Mouse (Mus musculus): Measurements from ENCODE around the gene Col8a2.
A peak's percentile ranks its signal among the peaks of the same experiment; 100 is the strongest.

The Col8a2 gene

GRCm38 (mm10) chr4:126269292-126269691, 17.3 kb upstream of the Col8a2 start:
- peaks cover 5% of the 10 kb centered on the region; the same call in 1 of the 2 replicates for H3K27me3 ChIP-seq (ENCODE audit: insufficient read depth, low read length)
- peaks cover 27% of the 10 kb centered on the region for H3K4me1 ChIP-seq (replicated peaks; ENCODE audit: low read depth, low read length)
- H3K9me3 ChIP-seq (ENCODE audit: low read length) = no peaks in the 10 kb centered on the region
- H3K4me3 ChIP-seq (replicated peaks; ENCODE audit: low read length) = no peak overlapping the region
- peaks cover 23% of the 10 kb centered on the region for H3K36me3 ChIP-seq (ENCODE audit: insufficient read depth, low read length)
- TF ChIP-seq NANOG (IDR thresholded peaks at IDR 0.05; ENCODE audit: borderline replicate concordance, low read length) = no peak
- TF ChIP-seq CTCF (conservative IDR thresholded peaks at IDR 0.05; ENCODE audit: low read length) = no peak
- TF ChIP-seq POU5F1 (IDR thresholded peaks at IDR 0.05; ENCODE audit: borderline replicate concordance, low read length) = no peak

- H3K27me3 ChIP-seq (ENCODE audit: insufficient read depth, low read length) = peaks cover 9% of the 10 kb centered on the region
- no peak for TF ChIP-seq NANOG (IDR thresholded peaks at IDR 0.05; ENCODE audit: borderline replicate concordance, low read length)
- no peak for TF ChIP-seq CTCF (conservative IDR thresholded peaks at IDR 0.05; ENCODE audit: low read length)
- no peak for TF ChIP-seq POU5F1 (IDR thresholded peaks at IDR 0.05; ENCODE audit: borderline replicate concordance, low read length)
- H3K36me3 ChIP-seq (ENCODE audit: insufficient read depth, low read length) = peaks cover 23% of the 10 kb centered on the region
- H3K4me1 ChIP-seq (replicated peaks; ENCODE audit: low read depth, low read length) = peaks cover 58% of the 10 kb centered on the region
- no peak overlapping the region for H3K4me3 ChIP-seq (replicated peaks; ENCODE audit: low read length)
- no peaks in the 10 kb centered on the region for H3K9me3 ChIP-seq (ENCODE audit: low read length)
Measured at GRCm38 (mm10) chr4:126273753-126274152, 12.8 kb upstream of the Col8a2 start.

- H3K9me3 ChIP-seq (ENCODE audit: low read length) = no peaks in the 10 kb centered on the region
- peaks cover 20% of the 10 kb centered on the region for H3K27me3 ChIP-seq (ENCODE audit: insufficient read depth, low read length)
- no peak overlapping the region for H3K4me3 ChIP-seq (replicated peaks; ENCODE audit: low read length)
- peaks cover 23% of the 10 kb centered on the region for H3K36me3 ChIP-seq (ENCODE audit: insufficient read depth, low read length)
- H3K4me1 ChIP-seq (replicated peaks; ENCODE audit: low read depth, low read length) = peaks cover 71% of the 10 kb centered on the region
- TF ChIP-seq POU5F1 (IDR thresholded peaks at IDR 0.05; ENCODE audit: borderline replicate concordance, low read length) (no peak), CTCF (conservative IDR thresholded peaks at IDR 0.05; ENCODE audit: low read length) (no peak), NANOG (IDR thresholded peaks at IDR 0.05; ENCODE audit: borderline replicate concordance, low read length) (no peak)
Measured at GRCm38 (mm10) chr4:126275081-126275480, 11.5 kb upstream of the Col8a2 start.

- Histone ChIP-seq H3K27me3 (ENCODE audit: insufficient read depth, low read length) (peaks cover 26% of the 10 kb centered on the region), H3K36me3 (ENCODE audit: insufficient read depth, low read length) (peaks cover 23% of the 10 kb centered on the region)
- TF ChIP-seq CTCF (conservative IDR thresholded peaks at IDR 0.05; ENCODE audit: low read length) (no peak), NANOG (IDR thresholded peaks at IDR 0.05; ENCODE audit: borderline replicate concordance, low read length) (no peak)
Measured at GRCm38 (mm10) chr4:126275681-126276131, 10.9 kb upstream of the Col8a2 start.

GRCm38 (mm10) chr4:126277906-126278564, 8.6 kb upstream of the Col8a2 start:
- H3K27me3 ChIP-seq (ENCODE audit: insufficient read depth, low read length) = peaks cover 40% of the 10 kb centered on the region
- H3K4me1 ChIP-seq (replicated peaks; ENCODE audit: low read depth, low read length) = peaks cover 72% of the 10 kb centered on the region
- TF ChIP-seq POU5F1 (IDR thresholded peaks at IDR 0.05; ENCODE audit: borderline replicate concordance, low read length) (no peak), NANOG (IDR thresholded peaks at IDR 0.05; ENCODE audit: borderline replicate concordance, low read length) (no peak), CTCF (conservative IDR thresholded peaks at IDR 0.05; ENCODE audit: low read length) (peak; percentile 75)
- no peaks in the 10 kb centered on the region for H3K9me3 ChIP-seq (ENCODE audit: low read length)
- H3K4me3 ChIP-seq (replicated peaks; ENCODE audit: low read length) = peak overlapping the region; percentile 73
- peaks cover 12% of the 10 kb centered on the region for H3K36me3 ChIP-seq (ENCODE audit: insufficient read depth, low read length)

More at GRCm38 (mm10) chr4:126275681-126276131, 10.9 kb upstream of the Col8a2 start:
- Histone ChIP-seq H3K4me3 (replicated peaks; ENCODE audit: low read length) (no peak overlapping the region), H3K4me1 (replicated peaks; ENCODE audit: low read depth, low read length) (peaks cover 66% of the 10 kb centered on the region), H3K9me3 (ENCODE audit: low read length) (no peaks in the 10 kb centered on the region)

GRCm38 (mm10) chr4:126278565-126278915, 8.1 kb upstream of the Col8a2 start:
- peaks cover 45% of the 10 kb centered on the region for H3K27me3 ChIP-seq (ENCODE audit: insufficient read depth, low read length)
- H3K9me3 ChIP-seq (ENCODE audit: low read length) = no peaks in the 10 kb centered on the region
- no peak for TF ChIP-seq NANOG (IDR thresholded peaks at IDR 0.05; ENCODE audit: borderline replicate concordance, low read length)
- no peak for TF ChIP-seq POU5F1 (IDR thresholded peaks at IDR 0.05; ENCODE audit: borderline replicate concordance, low read length)
- TF ChIP-seq CTCF (conservative IDR thresholded peaks at IDR 0.05; ENCODE audit: low read length) = no peak
- peak overlapping the region; percentile 73 for H3K4me3 ChIP-seq (replicated peaks; ENCODE audit: low read length)
- peaks cover 7% of the 10 kb centered on the region for H3K36me3 ChIP-seq (ENCODE audit: insufficient read depth, low read length)
- peaks cover 67% of the 10 kb centered on the region for H3K4me1 ChIP-seq (replicated peaks; ENCODE audit: low read depth, low read length)

GRCm38 (mm10) chr4:126278961-126279360, 7.6 kb upstream of the Col8a2 start:
- no peaks in the 10 kb centered on the region for H3K9me3 ChIP-seq (ENCODE audit: low read length)
- no peak for TF ChIP-seq CTCF (conservative IDR thresholded peaks at IDR 0.05; ENCODE audit: low read length)
- no peak for TF ChIP-seq POU5F1 (IDR thresholded peaks at IDR 0.05; ENCODE audit: borderline replicate concordance, low read length)
- no peak for TF ChIP-seq NANOG (IDR thresholded peaks at IDR 0.05; ENCODE audit: borderline replicate concordance, low read length)
- H3K4me3 ChIP-seq (replicated peaks; ENCODE audit: low read length) = peak overlapping the region; percentile 73
- peaks cover 46% of the 10 kb centered on the region for H3K27me3 ChIP-seq (ENCODE audit: insufficient read depth, low read length)
- H3K4me1 ChIP-seq (replicated peaks; ENCODE audit: low read depth, low read length) = peaks cover 64% of the 10 kb centered on the region
- peaks cover 2% of the 10 kb centered on the region for H3K36me3 ChIP-seq (ENCODE audit: insufficient read depth, low read length)

GRCm38 (mm10) chr4:126281706-126282105, 4.9 kb upstream of the Col8a2 start:
- H3K36me3 ChIP-seq (ENCODE audit: insufficient read depth, low read length) = no peaks in the 10 kb centered on the region
- no peaks in the 10 kb centered on the region for H3K9me3 ChIP-seq (ENCODE audit: low read length)
- peaks cover 67% of the 10 kb centered on the region for H3K27me3 ChIP-seq (ENCODE audit: insufficient read depth, low read length)
- TF ChIP-seq POU5F1 (IDR thresholded peaks at IDR 0.05; ENCODE audit: borderline replicate concordance, low read length) (no peak), NANOG (IDR thresholded peaks at IDR 0.05; ENCODE audit: borderline replicate concordance, low read length) (no peak), CTCF (conservative IDR thresholded peaks at IDR 0.05; ENCODE audit: low read length) (no peak)
- peak overlapping the region; percentile 35 for H3K4me3 ChIP-seq (replicated peaks; ENCODE audit: low read length)
- peaks cover 65% of the 10 kb centered on the region for H3K4me1 ChIP-seq (replicated peaks; ENCODE audit: low read depth, low read length)

- H3K27me3 ChIP-seq (ENCODE audit: insufficient read depth, low read length) = peaks cover 83% of the 10 kb centered on the region
- no peaks in the 10 kb centered on the region for H3K36me3 ChIP-seq (ENCODE audit: insufficient read depth, low read length)
- H3K9me3 ChIP-seq (ENCODE audit: low read length) = no peaks in the 10 kb centered on the region
- peaks cover 67% of the 10 kb centered on the region for H3K4me1 ChIP-seq (replicated peaks; ENCODE audit: low read depth, low read length)
- no peak overlapping the region for H3K4me3 ChIP-seq (replicated peaks; ENCODE audit: low read length)
- TF ChIP-seq POU5F1 (IDR thresholded peaks at IDR 0.05; ENCODE audit: borderline replicate concordance, low read length) (no peak), NANOG (IDR thresholded peaks at IDR 0.05; ENCODE audit: borderline replicate concordance, low read length) (no peak), CTCF (conservative IDR thresholded peaks at IDR 0.05; ENCODE audit: low read length) (no peak)
Measured at GRCm38 (mm10) chr4:126283582-126283981, 3.0 kb upstream of the Col8a2 start.
